Mouse (Mus musculus) monocyte, adult 5-6 weeks (primary cell): ENCODE data around the gene Cblb. TPM values are rescaled to one million over a fixed set of nuclear protein-coding genes. Genes with fewer than 3 reads are reported as not detected.

Source experiments
- ATAC-seq: fragments of 153-309, 156-312 bp; replicated peaks from 2 replicates; pipeline ENCODE4 v1.8.0; 2017; ENCODE audit warnings: mild to moderate bottlenecking; ENCODE audit not compliant: low TSS enrichment, insufficient number of reproducible peaks, severe bottlenecking, poor library complexity, low FRiP score
- total RNA-seq: library from RNA; stranded (forward); fragments of 200-1000, 200-491, 200-594 nt; gene quantifications from 3 replicates; pipeline ENCODE4 v1.2.3, GENCODE M21; 2017

Cblb gene
- total RNA-seq, 1 experiment from 2014 or later: 61.3 TPM

- ATAC-seq: no peak
Observed at GRCm38 (mm10) chr16:52242144-52242543, 211.1 kb downstream of the Cblb start.

- peak; percentile 35; the same call in 1 of the 2 replicates for ATAC-seq
Observed at GRCm38 (mm10) chr16:52243421-52243973, 212.5 kb downstream of the Cblb start.

- ATAC-seq: no peak
Observed at GRCm38 (mm10) chr16:52250196-52250595, 219.2 kb downstream of the Cblb start.

- ATAC-seq: no peak
Observed at GRCm38 (mm10) chr16:52250935-52251334, 219.9 kb downstream of the Cblb start.
